Mouse (Mus musculus): ENCODE results near the gene Pcp4.

Pcp4 gene

GRCm38 (mm10) chr16:96467445-96467844 is at the start of gene Pcp4:
Gene Pcp4, plus strand, starts transcription at chr16:96467606.
- in situ Hi-C loops (cut with MboI; ENCODE audit: unreplicated experiment in 2 of 2) = loop anchor here (5.0 to 25.0 kb wide), 5 partner anchors 105 to 230 kb away; partner anchors contain the start of gene B3galt5 (in 2 of the 2)

- in situ Hi-C loops (cut with MboI; ENCODE audit: unreplicated experiment in 2 of 2) = no loop called here
These were observed 42.4 kb upstream of the Pcp4 start for GRCm38 (mm10) chr16:96425044-96425443.

DNA sequence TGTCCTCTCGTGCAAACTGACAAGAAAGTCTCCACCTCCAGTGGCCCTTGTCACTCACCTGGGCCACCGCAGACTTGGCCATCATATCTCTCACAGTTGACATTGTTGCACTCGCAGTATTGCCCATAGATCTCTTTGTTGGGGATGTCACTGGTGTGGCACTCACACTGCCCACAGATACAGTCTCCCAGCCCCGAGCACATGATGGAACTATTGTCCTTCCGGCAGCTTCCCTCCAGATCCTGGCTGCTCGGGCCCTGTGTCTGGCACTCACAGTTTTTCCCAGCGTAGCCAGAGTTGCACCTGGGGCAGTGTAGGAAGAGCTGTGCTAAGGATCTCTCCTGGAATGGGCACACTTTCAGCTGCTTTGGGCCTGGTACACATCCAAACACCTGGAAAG is 40.7 kb upstream of the Pcp4 start:
- in situ Hi-C loops (cut with MboI; ENCODE audit: unreplicated experiment in 2 of 2) = no loop called here

DNA sequence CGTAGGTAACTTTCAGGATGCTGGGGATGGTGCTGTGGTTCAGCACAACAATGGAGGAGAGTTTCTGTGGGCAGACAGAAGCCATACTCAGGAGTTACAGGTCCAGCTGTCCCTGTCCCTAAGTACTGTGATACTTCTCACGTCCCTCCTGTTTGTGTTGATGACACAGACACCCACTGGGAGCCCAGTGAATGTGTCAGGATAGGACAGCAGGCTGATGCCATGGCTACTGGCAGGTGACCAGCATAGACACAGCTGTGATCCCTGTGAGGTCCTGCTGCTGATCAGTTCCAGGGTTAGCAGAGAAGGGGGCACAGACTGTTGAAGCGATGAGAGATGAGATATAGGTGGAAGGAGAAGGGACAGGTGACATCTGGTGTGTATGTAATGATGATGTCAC is 38.4 kb upstream of the Pcp4 start:
- in situ Hi-C loops (cut with MboI; ENCODE audit: unreplicated experiment in 2 of 2) = no loop called here

DNA sequence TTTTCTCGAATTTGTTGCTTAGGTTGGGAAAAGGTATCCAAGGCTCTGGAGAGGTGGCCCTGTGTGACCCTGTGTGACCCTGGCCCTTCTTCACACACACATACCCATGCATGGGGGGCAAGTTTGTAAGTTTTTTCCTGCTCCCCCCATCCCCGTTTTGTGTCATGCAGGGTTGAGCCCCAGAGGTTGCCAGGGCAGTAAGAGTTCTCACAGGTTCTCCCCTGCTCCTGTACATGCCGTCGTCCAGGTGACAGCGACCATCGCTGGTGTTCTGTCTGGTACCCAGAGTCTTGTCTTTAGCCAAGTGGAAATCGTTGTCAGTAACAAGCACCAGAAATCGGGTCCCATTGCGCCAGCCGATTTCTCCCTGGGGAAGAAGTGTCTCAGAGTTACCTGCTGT is 34.1 kb upstream of the Pcp4 start:
- in situ Hi-C loops (cut with MboI; ENCODE audit: unreplicated experiment in 2 of 2) = no loop called here

DNA sequence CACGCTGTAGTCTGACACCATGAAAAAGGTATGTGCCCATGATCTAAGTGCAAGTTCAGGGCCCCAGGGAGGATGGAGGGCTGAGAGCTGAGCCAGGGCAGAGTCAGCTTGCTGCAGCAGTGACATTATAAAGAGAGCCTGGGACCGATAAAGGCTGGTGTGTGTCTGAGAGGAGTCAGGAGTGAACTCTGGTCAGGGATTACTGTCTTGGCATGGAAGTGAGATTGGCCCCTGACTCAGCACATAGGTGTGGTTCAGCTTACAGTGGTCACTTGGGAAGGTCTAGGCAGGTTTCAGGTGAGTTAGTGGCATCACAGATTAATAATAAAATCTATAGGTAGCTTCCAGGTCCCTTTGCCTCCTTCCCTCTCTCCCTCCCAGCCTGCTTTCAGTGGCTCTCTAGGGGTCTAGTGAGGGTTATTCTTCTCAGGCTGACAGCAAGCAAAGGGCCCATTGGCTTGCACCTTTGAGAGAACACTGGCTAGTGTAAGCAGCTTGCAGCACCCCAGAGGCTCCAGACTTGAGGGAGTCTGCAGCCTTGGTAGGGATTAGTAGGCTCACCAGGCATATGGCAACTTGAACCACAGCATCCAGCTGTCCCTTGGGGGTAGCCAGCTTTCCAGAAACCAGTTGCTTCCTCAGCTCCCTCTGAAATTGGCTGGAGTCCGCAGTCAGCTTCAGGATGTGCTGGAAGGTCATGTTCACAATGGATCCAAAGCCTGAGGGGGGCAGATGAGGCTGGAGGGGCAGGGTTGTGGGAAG is 33.2 kb upstream of the Pcp4 start:
- in situ Hi-C loops (cut with MboI; ENCODE audit: unreplicated experiment in 2 of 2) = no loop called here

- in situ Hi-C loops (cut with MboI; ENCODE audit: unreplicated experiment in 2 of 2) = no loop called here
These were observed 28.5 kb upstream of the Pcp4 start for GRCm38 (mm10) chr16:96438946-96439345.

DNA sequence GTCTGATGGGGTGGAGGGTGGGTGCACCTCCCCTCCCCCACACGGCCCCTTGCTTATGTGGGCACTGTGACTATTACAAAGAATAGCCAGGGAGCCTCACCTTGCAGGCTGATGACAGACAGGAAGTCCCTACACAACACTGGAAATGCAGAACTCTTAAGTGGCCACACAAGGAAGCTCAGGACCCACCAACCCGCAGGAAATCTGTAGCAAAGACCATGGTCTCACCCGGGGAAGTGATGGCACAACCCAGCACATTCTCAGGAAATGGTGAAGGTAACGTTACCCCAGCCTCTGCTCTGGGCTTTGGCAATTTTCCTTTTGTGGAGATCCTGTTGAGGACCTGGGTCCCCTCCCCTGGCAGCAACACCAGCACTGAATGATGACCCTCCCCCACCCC is 27.7 kb upstream of the Pcp4 start:
- in situ Hi-C loops (cut with MboI; ENCODE audit: unreplicated experiment in 2 of 2) = no loop called here

- in situ Hi-C loops (cut with MboI; ENCODE audit: unreplicated experiment in 2 of 2) = no loop called here
These were observed 26.5 kb upstream of the Pcp4 start for GRCm38 (mm10) chr16:96440871-96441270.

- in situ Hi-C loops (cut with MboI; ENCODE audit: unreplicated experiment in 2 of 2) = no loop called here
These were observed 25.6 kb upstream of the Pcp4 start for GRCm38 (mm10) chr16:96441826-96442225.

DNA sequence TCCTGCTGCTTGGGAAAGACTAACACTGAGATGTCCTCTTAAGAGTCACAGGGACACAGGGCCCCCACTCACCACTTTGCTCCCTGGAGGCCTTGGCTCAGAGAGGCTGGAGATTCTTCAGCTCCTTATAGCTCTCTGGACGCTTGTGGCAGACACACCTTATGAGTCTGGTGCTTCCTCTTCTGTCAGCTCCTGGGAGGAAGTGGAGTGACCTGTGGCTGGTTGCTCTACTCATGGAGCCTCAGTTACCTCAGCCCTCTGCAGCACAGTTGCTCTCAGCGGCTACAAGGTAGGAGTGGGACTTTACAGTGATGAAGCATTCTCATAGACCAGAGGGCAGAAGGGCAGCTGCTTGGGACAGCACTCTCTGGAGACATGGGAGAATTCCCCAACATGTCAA is 23.9 kb upstream of the Pcp4 start, which contains the start of gene Itgb2l:
Gene Itgb2l, minus strand, starts transcription at position 152 of the 400 bp plus-strand sequence.
- in situ Hi-C loops (cut with MboI; ENCODE audit: unreplicated experiment in 2 of 2) = no loop called here

DNA sequence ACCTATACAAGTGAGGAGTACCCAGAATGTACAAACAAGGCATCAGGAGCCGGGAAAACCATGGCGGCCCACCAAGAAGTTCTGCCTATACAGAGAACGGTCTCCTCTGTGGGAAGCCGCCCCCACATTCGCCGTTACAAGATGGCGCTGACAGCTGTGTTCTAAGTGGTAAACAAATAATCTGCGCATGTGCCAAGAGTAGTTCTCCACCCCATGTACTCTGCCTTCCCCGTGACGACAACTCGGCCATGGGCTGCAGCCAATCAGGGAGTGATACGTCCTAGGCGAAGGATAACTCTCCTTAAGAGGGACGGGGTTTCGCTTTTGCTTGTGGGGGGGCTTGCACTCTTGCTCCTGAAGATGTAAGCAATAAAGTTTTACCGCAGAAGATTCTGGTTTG is 16.5 kb upstream of the Pcp4 start:
- in situ Hi-C loops (cut with MboI; ENCODE audit: unreplicated experiment in 2 of 2) = loop anchor here (25.0 kb wide), 1 partner anchor 214 kb away; the partner anchor contains the start of gene B3galt5 (in 2 of the 2)

DNA sequence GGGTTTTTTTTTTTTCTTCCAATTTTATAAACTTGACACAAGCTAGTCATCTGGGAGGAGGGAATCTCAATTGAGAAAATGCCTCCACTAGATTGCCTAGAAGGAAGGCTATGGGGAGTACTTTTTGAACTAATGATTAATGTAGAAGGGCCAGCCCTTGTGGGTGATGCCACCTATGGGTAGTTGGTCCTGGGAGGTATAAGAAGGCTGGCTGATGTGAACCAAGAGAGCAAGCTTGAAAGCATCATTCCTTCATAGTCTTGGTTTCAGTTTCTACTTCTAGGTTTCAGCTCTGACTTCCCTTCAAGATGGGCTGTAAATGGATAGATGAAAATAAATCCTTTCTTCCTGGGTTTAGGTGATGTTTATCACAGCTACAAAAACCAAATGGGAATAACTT is 13.3 kb upstream of the Pcp4 start:
- in situ Hi-C loops (cut with MboI; ENCODE audit: unreplicated experiment in 2 of 2) = loop anchor here (25.0 kb wide), 1 partner anchor 217 kb away; the partner anchor contains the start of gene B3galt5 (in 2 of the 2)

DNA sequence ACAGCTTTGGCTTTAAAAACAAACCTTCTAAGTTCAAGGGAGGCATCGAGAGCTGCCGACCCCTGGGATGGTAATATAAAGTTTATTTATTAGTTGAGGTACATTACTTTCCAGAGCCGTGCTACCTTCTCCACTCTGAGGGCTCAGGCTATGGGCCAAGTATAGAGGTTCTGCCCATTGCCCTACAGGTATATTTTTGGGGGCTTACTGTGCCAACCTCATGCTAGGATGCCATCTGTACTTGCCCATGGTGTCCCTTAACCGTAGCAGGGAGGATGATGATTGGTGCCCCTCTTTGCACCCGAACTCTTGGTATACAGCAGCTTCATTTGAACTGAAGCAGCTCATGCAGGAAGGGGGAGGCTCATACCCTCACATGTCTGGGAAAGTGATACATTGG is 9.8 kb upstream of the Pcp4 start:
- in situ Hi-C loops (cut with MboI; ENCODE audit: unreplicated experiment in 2 of 2) = loop anchor here (25.0 kb wide), 1 partner anchor 220 kb away; the partner anchor contains the start of gene B3galt5 (in 2 of the 2)

DNA sequence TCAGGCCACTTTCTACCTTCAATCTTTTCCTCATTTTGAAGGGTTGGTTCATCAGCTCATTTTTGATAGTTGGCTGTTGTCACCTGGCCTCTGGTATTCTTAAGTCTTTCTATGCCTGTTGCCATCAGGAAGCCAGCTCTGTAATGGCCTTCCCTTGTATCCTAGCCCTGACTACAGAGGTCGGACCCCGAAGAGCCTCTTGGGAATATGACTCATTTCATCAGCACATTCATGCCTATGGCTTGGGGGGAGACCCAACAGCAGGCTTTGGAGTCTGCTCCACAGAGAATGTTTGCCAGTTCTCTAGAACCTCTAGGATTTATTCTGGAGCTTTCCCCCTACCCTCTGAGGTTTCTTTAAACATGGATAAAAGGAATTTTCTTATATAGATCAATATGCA is 8.1 kb upstream of the Pcp4 start:
- in situ Hi-C loops (cut with MboI; ENCODE audit: unreplicated experiment in 2 of 2) = loop anchor here (25.0 kb wide), 1 partner anchor 222 kb away; the partner anchor contains the start of gene B3galt5 (in 2 of the 2)

DNA sequence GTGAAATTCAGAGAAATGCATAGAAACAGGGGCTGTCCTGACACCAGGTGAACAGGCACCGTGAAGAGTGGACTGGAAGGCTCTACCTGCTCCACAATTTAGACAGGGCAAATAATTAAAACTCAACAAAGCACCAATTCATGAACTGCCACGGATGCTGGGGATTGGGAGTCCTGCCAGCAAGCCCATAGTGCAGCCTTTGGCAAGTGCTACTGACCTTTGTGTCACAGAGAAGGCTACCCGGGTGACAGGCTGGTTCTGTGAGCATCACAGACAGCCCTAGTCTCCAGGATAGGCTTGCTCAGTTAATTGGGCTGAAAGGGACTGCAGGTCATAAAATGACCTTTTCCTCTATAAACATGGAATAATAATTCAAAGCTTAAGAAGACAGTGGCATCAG is 6.6 kb upstream of the Pcp4 start:
- in situ Hi-C loops (cut with MboI; ENCODE audit: unreplicated experiment in 2 of 2) = loop anchor here (25.0 kb wide), 1 partner anchor 223 kb away; the partner anchor contains the start of gene B3galt5 (in 2 of the 2)

GRCm38 (mm10) chr16:96468011-96468410 is 605 bp downstream of the Pcp4 start:
- in situ Hi-C loops (cut with MboI; ENCODE audit: unreplicated experiment in 2 of 2) = loop anchor here (5.0 to 25.0 kb wide), 5 partner anchors 106 to 231 kb away; partner anchors contain the start of gene B3galt5 (in 2 of the 2)

DNA sequence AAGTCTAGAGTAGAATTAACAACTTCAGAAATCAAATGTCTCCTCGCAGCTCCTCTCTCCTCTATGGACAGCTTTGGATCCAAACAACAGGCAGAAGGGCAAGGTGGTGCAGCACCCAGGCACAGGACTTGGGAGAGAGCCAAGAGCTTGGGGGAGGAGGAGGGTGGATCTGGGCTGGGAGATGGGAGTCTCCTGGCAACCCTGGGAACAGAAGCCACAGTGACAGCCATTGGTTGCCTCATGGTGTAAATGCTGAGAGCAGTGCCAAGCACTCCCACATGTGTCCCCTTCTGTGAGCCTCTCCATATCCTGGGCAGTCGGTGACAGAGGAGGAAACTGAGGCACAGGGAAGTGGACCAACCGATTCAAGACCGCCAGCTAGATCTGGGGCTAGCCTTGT is 1.3 kb downstream of the Pcp4 start:
- in situ Hi-C loops (cut with MboI; ENCODE audit: unreplicated experiment in 2 of 2) = loop anchor here (5.0 to 25.0 kb wide), 5 partner anchors 106 to 231 kb away; partner anchors contain the start of gene B3galt5 (in 2 of the 2)

GRCm38 (mm10) chr16:96469640-96470039 is 2.2 kb downstream of the Pcp4 start:
- in situ Hi-C loops (cut with MboI; ENCODE audit: unreplicated experiment in 2 of 2) = loop anchor here (5.0 to 25.0 kb wide), 6 partner anchors 73 to 232 kb away; partner anchors contain the start of gene B3galt5 (in 2 of the 2)

GRCm38 (mm10) chr16:96472361-96472760 is 5.0 kb downstream of the Pcp4 start:
- in situ Hi-C loops (cut with MboI; ENCODE audit: unreplicated experiment in 2 of 2) = loop anchor here (5.0 to 25.0 kb wide), 2 partner anchors 70 to 235 kb away; partner anchors contain the start of gene B3galt5 (in 2 of the 2)

- in situ Hi-C loops (cut with MboI; ENCODE audit: unreplicated experiment in 2 of 2) = loop anchor here (5.0 to 25.0 kb wide), 2 partner anchors 69 to 236 kb away; partner anchors contain the start of gene B3galt5 (in 2 of the 2)
These were observed 5.4 kb downstream of the Pcp4 start for GRCm38 (mm10) chr16:96472816-96473215.
